Mouse (Mus musculus): ENCODE measurements around the gene Spon1.

Gene Spon1

DNA sequence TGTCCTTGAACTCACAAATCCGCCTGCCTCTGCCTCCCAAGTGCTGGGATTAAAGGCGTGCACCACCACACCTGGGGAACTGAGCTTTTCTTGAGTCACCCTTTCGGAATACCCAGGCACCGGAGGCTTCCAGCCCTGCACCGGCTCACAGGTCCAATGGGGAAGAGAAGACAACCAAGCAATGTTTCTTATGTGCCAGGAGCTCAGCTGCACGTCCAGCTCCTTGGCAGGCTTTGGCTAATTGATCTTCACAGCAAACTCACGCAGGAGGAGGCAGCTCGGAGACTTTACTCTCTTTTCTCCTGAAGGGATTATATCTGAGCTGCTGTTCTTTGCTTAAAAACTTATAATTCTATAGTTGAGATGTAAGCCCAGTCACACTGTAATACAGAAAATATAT lies 73.6 kb downstream of the Spon1 start:
- in situ Hi-C loops (cut with MboI, MseI): no loop called here

DNA sequence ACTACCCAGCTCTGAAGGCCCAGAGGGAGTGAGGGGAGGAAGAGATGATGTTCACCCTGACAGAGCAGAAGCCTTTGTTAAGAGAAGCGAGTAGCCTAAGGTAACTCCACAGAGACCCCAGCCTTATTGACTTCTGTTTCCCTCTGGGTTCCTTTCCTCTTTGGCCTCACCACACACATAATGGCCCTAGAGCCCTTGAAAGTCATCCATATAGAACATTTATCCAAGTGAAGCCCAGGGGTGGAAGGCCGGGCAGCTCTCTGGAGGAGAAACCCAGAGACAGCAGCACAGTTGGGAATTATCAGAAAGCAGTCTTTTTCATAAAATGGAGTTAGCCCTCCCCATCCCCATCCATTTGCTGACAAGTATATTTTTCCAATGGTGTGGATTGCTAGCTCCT lies 75.7 kb downstream of the Spon1 start:
- in situ Hi-C loops (cut with MboI, MseI): no loop called here

- in situ Hi-C loops (cut with MboI, MseI): no loop called here
Observed at GRCm38 (mm10) chr7:113843150-113843549, 77.4 kb downstream of the Spon1 start.

DNA sequence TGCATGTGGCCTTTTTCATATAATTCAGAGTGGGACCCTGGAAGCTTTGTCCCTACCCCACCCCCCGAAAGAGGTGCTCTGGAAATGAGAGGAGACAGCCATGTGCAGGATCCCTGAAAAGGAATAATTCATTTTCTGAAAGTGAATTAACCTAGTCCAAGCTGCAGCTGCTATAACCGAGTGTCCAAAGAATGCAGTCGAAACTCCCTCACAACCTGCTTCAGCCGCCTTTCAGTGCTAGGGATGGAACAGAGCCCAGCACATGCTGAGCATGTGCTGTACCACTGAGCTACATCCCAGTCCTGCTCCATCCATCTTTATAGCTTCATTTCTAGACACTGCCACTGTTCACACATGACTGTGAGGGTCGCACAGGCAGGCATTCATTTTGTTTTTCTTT lies 79.4 kb downstream of the Spon1 start:
- in situ Hi-C loops (cut with MboI, MseI): no loop called here

- in situ Hi-C loops (cut with MboI, MseI): no loop called here
Observed at GRCm38 (mm10) chr7:113846553-113846952, 80.8 kb downstream of the Spon1 start.

DNA sequence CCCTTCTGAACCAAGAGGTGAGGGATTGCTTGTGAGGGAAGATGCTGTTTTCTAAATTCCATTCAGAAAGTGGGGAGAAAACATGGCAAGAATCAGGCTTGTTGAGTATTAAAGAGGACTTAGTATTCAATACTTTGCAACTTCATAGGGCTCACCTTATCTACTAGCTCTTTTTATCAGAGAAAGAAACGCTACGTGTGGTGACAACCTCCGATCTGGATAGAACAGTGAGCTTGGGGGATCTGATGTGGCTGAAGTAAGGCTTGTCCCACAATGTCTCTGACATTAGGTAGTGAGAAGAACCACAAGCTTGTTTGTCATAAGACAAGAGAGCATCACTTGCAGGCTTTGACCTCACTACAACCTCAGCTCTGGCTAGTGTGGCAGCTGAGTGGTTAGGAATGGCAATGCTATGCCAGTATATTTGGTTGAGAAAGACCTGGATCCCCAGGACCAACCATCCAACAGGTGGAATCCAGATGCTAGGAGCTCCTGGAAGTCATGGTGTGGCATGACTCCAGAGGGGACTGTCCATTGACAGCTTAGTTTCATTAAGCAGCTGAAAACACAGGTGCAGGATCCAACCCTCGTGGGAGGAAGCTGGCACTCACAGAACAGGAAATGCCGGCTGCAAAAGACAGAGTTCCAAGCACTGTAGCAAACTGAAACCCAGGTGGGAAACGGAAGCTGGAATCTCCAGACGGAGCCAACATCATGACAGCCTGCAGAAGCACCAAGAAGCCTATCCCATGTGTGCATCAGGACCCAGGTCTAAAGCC lies 81.4 kb downstream of the Spon1 start:
- in situ Hi-C loops (cut with MboI, MseI): no loop called here

DNA sequence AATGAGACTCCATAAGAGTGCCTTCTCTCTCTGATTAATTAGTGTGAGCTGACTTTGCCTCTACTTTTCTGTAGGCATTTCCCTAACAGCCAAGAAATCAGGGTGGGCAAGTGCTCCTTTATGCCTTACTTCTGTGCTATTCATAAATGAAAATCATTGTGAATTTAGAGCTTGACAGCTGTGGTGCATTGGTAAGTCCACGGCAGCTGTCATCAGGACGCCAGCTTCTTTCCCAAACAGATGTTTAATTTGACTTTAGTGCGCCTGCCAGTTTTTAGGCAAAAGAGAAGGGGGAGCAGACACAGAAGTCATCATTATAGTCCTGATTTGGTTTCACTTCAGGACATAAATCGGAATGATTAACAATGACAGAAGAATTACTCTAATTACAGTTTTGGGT lies 84.6 kb downstream of the Spon1 start:
- in situ Hi-C loops (cut with MboI, MseI): no loop called here

- in situ Hi-C loops (cut with MboI, MseI): no loop called here
Observed at GRCm38 (mm10) chr7:113855396-113855795, 89.6 kb downstream of the Spon1 start.

DNA sequence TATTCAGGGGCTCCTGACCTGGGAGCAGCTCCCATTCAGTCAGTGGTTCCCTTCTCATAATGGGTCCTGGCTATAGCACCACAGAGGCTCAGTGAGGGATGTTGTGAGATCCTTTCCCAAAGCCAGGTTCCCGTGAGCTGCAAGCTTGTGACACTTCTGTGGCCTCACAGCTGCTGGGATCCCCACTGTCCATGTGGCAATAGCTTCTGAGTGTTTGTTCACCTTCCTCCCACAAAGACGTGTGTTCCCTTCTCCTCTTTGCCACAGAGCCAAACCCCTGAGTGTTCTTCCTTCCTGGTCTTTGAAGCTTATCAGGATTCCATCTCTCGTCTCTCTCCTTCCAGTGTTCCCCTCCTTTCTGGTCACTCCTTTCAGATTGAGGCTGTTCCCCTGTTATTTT lies 90.3 kb downstream of the Spon1 start:
- in situ Hi-C loops (cut with MboI, MseI): no loop called here

DNA sequence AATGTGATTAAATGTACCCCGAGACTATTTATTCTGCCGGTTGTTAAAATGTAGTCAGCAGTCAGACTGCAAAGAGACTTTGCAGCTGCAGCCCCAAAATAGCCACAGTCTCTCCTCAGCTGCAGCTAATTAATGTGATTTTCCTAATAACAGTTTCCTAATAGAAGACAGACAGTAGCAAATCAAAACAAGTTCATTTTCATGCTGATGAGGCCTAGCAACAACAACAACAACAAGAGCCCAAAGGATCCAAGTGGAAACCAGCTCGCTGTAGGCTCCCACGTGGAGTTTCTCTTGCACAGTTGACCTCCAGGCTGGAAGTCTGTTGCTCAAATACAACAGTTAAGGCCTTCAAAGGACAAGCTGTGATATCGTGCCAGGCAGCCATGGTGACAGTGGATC lies 93.7 kb downstream of the Spon1 start:
- in situ Hi-C loops (cut with MboI, MseI): no loop called here

- in situ Hi-C loops (cut with MboI, MseI): no loop called here
Observed at GRCm38 (mm10) chr7:113861964-113862363, 96.2 kb downstream of the Spon1 start.

- in situ Hi-C loops (cut with MboI, MseI): no loop called here
Observed at GRCm38 (mm10) chr7:113872846-113873245, 107.0 kb downstream of the Spon1 start.

GRCm38 (mm10) chr7:113877451-113877850 lies 111.7 kb downstream of the Spon1 start:
- in situ Hi-C loops (cut with MboI, MseI): no loop called here

GRCm38 (mm10) chr7:113877926-113878325 lies 112.1 kb downstream of the Spon1 start:
- in situ Hi-C loops (cut with MboI, MseI): no loop called here

DNA sequence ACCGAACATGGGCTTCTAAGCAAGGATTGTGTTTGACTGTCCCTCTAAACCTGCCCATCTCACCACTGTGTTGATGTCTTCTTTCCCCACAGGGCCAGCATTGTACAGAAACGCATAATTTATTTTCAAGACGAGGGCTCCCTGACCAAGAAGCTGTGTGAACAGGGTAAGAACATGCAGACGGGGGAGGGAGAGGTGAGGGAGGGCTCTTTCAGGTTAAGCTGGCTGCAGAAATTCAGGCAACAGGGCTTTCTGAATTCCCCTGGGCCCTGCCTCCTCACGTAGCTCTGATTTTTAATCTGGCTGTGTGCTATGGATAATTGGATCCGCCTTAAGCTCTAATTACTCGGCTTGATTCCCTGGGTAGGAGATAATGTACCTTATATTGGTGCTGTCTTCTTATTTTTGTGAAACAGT lies 113.3 kb downstream of the Spon1 start:
- in situ Hi-C loops (cut with MboI, MseI): no loop called here

- in situ Hi-C loops (cut with MboI, MseI): no loop called here
Observed at GRCm38 (mm10) chr7:113880021-113880420, 114.2 kb downstream of the Spon1 start.

DNA sequence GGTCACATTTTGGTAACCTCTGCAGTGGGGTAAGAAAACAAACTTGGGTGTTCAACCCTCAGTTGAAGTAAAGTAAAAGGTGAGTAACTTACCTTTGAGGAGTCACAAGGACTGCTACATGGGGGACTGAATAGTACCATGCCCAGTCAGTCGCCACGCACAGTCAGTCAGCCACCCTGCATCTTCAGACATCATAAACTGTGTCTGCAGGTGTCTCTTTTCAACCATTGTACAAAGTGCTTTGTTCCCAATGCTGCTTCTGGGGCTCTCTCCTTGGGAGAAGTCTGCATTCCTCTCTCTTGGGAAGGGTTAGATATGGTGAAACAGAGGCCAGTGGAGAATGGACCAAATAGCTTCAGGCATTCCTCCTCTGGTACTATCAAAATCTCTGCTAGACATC lies 125.0 kb downstream of the Spon1 start:
- in situ Hi-C loops (cut with MboI, MseI): no loop called here

DNA sequence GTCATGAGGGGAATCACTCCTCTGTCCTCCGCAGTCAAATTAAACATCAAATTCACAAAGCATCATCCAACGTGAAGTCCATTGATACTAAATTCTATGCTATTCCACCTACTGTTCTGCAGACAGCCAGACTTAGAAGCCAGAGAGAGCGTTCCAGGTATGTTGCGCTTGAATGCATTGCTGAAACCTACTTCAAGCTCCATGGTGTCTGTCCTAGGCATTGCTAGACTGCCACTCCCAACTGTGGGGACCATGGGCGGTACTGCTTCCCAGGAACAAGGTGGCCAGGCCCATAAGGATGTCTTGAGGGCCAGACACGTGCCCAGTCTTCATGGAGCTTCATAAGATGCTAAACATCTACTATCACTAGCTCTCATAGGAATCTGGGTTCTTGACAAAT lies 125.7 kb downstream of the Spon1 start:
- in situ Hi-C loops (cut with MboI, MseI): no loop called here

- in situ Hi-C loops (cut with MboI, MseI): no loop called here
Observed at GRCm38 (mm10) chr7:113893944-113894662, 128.3 kb downstream of the Spon1 start.

GRCm38 (mm10) chr7:113895266-113895665 lies 129.5 kb downstream of the Spon1 start:
- in situ Hi-C loops (cut with MboI, MseI): no loop called here

GRCm38 (mm10) chr7:113898388-113898787 lies 132.6 kb downstream of the Spon1 start:
- in situ Hi-C loops (cut with MboI, MseI): no loop called here

DNA sequence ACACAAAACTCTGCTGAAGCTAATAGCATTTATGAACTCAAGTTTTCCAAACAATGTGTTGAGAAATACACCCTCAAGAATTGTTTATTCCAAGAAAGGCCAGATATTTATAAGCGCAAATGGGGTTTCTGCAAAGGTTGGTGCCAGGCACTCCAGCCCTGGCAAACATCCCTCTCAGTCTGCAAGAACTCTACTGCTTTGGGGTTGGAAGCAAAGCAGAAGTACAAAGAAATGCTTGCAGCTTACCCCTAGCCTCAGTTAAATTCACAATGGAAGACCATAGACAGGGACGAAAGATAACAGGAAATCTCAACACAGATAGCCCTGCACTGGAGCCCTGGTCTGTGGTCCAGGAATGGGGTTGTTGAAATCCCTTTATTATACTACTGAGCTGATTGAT lies 135.7 kb downstream of the Spon1 start:
- in situ Hi-C loops (cut with MboI, MseI): no loop called here

GRCm38 (mm10) chr7:113901941-113902515 lies 136.2 kb downstream of the Spon1 start:
- in situ Hi-C loops (cut with MboI, MseI): no loop called here

All from T-helper 2 cell (primary cell).